Mouse (Mus musculus) retina, embryonic 14.5 days (tissue): ENCODE data around the gene Alk.

ENCODE experiments used
- DNase-seq: peaks from one replicate; pipeline ENCODE4 v3.0.0-alpha.2; 2015; ENCODE audit warnings: low spot score

Alk gene

DNA sequence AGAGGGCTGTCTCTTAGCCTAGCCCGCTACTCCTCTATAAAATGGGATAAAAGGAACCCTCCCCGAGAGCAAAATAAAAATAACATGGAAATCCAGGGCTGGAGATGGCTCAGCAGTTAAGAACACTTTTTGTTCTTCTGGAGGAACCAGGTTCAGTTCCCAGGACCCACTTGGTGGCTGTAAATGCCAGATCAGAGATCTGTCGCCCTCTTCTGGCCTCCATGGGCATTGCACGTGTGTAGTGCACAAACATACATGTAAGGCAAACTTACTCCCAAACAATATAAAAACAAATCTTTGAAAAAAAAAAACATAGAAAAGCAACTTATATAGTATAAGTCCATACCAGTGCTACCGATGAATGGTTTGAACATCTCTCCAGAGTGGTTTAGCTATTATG, 731.5 kb downstream of the Alk start:
- DNase-seq, result peak; percentile 53

GRCm38 (mm10) chr17:71871981-71872380, 732.4 kb downstream of the Alk start:
- no peak for DNase-seq

- DNase-seq, result no peak
Measured at GRCm38 (mm10) chr17:71870641-71871040, 733.8 kb downstream of the Alk start.

DNA sequence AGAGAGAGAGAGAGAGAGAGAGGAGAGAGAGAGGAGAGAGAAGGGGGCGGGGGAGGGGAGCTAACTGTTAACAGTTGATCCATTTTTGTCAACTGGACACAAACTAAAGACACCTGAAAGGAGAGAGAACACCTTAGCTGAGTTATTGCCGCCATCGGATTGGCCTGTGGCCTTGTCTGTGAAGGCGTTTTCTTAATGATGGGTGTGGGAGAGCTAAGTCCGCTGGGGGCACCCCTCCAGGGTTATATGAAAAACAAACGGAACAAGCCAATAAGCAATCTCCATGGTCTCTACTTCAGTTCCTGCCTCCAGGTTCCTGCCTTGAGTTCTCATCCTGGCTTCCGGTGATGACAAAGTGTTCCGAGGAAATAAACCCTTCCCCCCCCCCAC, 734.2 kb downstream of the Alk start:
- DNase-seq, result no peak

DNA sequence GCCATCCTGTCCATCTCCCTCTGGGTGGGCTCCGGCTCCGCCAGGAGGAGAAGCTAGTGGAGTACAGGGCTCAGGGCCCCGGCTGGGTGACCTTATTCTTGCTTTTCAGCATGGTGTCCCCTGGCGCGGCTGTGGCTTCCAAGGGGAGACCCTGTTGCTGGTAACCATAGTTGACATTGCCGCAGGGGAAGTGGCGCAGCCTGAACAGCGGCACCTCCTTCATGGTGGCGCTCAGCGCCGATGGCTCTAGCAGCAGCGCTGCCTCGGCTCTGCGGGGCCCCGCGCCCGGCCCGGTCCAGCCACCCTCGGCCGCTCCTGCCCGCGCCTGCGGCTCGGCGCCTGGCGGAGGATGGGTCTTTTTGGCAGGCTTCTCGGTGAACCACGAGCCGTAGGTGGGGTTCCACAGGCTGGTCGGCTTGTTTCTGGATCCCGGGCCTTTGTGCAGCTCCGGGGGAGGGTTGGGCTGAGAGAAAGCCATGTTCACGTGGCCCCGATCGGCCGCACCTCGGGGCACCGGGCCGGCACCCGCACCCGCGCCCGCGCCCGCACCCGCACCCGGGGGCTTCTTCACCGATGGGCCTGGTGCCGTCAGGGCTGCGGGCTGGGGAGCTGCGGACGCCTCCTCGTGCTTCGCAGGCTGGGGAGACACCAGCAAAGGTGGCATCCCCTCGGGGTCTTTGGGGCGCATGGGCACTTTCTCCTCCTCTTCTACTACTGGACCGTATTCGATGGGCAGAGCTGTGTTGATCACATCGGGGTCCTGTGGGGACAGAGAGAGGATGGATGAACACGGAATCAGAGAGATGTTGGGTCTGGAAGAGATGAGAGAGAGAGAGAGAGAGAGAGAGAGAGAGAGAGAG, 734.8 kb downstream of the Alk start:
- DNase-seq, result peak; percentile 68

DNA sequence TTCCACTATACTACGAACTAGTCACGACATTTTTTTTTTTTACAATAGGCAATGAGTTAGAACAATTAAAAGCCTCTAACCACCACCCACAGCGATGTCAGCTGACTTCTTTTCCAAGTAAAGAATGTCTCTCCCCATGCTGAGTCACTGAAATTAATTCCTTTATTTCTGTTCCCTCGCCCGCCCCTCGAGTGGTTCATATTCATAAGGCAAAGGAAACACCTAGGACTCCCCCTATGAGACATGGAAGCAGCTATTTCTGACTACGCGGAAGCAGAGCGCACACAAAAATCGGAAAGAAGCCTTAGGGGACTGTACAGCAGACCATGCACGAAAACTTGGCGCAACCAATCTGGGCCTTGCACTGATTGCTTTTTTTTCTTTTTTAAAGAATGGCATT, 735.6 kb downstream of the Alk start:
- no peak for DNase-seq

DNA sequence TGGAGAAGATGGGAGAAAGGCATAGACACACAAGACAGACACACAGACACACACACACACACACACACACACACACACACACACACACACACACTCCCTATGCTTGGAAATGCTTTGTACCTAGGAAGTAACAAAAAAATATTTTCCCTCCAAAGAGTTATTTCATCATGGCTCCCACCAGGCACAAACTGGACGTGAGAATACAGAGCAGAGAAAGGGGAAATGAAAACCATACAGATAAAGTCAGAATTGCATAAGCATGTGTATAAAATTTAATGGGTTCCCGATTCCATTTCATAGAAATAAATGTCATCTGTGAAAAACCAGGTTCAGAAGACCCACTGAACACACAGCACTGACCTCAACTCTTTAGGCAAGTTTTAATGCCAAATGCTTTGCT, 736.5 kb downstream of the Alk start:
- DNase-seq, result no peak

DNA sequence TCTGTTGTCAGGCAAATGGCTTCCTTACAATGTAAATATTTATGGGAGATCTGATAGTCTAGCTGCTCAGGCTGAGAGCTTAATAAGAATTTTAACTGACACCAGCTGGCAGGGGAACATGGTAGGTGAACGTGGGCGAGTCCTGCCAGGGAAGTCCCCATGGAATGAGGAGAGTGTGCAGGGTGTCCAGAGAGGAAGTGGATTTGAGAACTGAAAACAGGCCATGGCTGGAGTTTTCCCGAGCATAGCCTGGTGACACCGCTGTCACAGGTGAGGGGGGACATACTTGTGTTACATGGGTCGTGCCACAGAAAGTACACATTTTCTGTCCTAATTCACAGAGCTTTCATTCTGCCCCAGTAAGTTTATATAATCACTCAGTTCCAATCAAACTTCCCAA, 739.0 kb downstream of the Alk start:
- DNase-seq, result no peak

DNA sequence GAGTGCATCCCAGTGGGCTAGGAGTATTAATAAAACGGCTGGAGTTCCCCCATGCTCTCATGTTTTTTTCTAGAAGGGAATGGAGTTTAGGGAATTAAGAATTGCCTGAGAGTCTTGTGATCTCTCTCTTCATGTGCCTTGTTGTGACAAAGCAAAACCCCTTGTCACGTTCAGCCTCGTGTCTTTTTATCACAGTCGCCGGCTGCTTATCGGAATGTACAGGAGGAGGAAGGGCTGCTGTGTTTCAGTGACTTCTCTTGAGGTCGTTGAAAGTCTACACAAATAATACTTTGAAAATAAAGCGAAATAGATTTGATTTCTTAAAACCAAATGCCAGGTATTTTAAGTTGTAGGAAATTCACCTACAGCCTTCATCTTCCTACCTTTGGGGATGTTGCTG, 740.4 kb downstream of the Alk start:
- no peak for DNase-seq

- DNase-seq, result no peak
Measured at GRCm38 (mm10) chr17:71862895-71863294, 741.5 kb downstream of the Alk start.

DNA sequence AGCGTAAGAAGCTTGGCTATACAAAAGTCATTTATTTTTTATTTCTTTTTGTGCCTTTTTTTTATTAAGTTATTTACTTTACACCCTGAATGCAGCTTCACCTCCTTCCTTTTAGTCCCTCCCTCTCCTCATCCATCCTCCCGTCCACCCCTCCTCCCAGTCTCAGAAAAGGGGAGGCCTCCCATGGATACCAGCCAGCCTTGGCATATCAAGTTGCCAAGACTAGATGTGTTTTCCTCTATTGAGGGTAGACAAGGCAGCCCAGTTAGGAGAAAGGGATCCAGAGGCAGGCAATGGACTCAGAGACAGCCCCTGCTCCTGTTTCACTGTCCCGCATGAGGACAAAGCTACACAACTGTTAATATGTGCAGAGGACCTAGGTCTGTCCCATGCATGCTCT, 742.2 kb downstream of the Alk start:
- DNase-seq, result no peak

- DNase-seq, result peak; percentile 33
Measured at GRCm38 (mm10) chr17:71831960-71832359, 772.5 kb downstream of the Alk start.

GRCm38 (mm10) chr17:71828647-71829414, 775.6 kb downstream of the Alk start:
- DNase-seq, result no peak

GRCm38 (mm10) chr17:71827627-71828026, 776.8 kb downstream of the Alk start:
- DNase-seq, result no peak

- no peak for DNase-seq
Measured at GRCm38 (mm10) chr17:71826603-71827002, 777.8 kb downstream of the Alk start.

DNA sequence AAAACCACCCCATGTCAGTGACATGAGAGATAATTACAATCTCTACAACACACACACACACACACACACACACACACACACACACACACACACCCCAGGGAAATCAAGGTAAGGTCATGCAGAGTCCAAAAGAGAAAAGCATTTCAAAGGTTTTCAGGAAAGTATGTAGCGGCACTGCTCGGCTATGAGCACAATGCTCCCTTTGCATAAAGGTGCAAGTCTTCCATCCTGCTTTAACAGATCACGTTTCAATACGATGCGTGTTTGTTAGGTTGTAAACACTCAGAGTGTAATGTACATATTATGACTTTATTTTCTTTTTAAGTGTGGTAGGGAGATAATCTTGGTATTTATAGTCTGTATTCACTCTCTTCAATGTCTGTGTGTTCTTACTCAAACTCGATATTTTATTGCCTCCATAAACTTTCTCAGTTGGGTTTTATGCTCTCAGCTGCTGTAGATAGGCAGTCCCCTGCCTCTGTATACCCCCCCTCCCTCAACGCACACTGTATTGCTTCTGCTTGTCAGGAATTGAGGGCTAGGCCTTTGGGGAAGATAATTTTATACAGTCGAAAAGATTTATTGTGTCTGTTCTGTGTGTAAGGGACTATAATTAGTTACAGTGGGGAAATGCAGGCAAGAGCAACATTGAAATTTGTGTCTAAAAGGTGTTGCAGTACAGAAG, 780.7 kb downstream of the Alk start:
- DNase-seq, result no peak
